Mouse (Mus musculus): ENCODE results near the gene Ndufb3.
"Not testable (repeated sequence)": the region's sequence is repeated elsewhere in the genome, so short reads cannot be mapped to it uniquely, and the experiment has no call there.

The Ndufb3 gene

GRCm38 (mm10) chr1:58617978-58618668, 31.9 kb downstream of the Ndufb3 start:
- DNase-seq, result no peak

- no peak for DNase-seq
These were observed 32.6 kb downstream of the Ndufb3 start for GRCm38 (mm10) chr1:58618766-58619165.

GRCm38 (mm10) chr1:58621251-58621650, 35.1 kb downstream of the Ndufb3 start:
- no peak for DNase-seq

GRCm38 (mm10) chr1:58621996-58622748, 36.0 kb downstream of the Ndufb3 start:
- DNase-seq, result peak; percentile 58

- DNase-seq, result not testable (repeated sequence)
These were observed 42.7 kb downstream of the Ndufb3 start for GRCm38 (mm10) chr1:58628847-58629246.

All from lung, postnatal 10 days (tissue).